Mouse (Mus musculus) small intestine, adult 2 months (tissue): Measurements from ENCODE around the gene Hao2. TPM values are rescaled to one million over a fixed set of nuclear protein-coding genes. Genes with fewer than 3 reads are reported as not detected.

Experiments
- H3K27ac ChIP-seq: fragments of 200-500 bp; 2 replicates; pipeline ENCODE4 v1.5.1; 2012; ENCODE audit warnings: low read depth, low read length, control low read depth, inconsistent platforms; ENCODE audit not compliant: insufficient read depth
- H3K27me3 ChIP-seq: fragments of 200-500 bp; 2 replicates; pipeline ENCODE4 v1.6.1; 2012; ENCODE audit warnings: mild to moderate bottlenecking, moderate library complexity, low read length, inconsistent platforms; ENCODE audit not compliant: control insufficient read depth, insufficient read depth
- H3K36me3 ChIP-seq: fragments of 200-500 bp; 2 replicates; pipeline ENCODE4 v1.6.1; 2012; ENCODE audit warnings: mild to moderate bottlenecking, low read length, control low read depth, inconsistent platforms; ENCODE audit not compliant: control insufficient read depth, insufficient read depth
- H3K4me1 ChIP-seq: fragments of 200-500 bp; 2 replicates; pipeline ENCODE4 v1.6.1; 2012; ENCODE audit warnings: low read length, inconsistent platforms, mixed read lengths; ENCODE audit not compliant: control insufficient read depth, insufficient read depth, insufficient read length
- H3K4me3 ChIP-seq: fragments of 200-500 bp; 2 replicates; pipeline ENCODE4 v1.5.1; 2012; ENCODE audit warnings: low read depth, mild to moderate bottlenecking, control low read depth, inconsistent platforms, low read length, moderate library complexity
- CTCF ChIP-seq: fragments of 200-500 bp; IDR thresholded peaks from 2 replicates; pipeline ENCODE4 v1.5.1; 2012; ENCODE audit warnings: low read depth, mild to moderate bottlenecking, control low read depth, inconsistent platforms, low read length, moderate library complexity, mixed read lengths; ENCODE audit not compliant: insufficient replicate concordance, insufficient read length; ENCODE audit errors: extremely low read depth
- POLR2A ChIP-seq: fragments of 200-500 bp; IDR thresholded peaks from 2 replicates; pipeline ENCODE4 v1.6.1; 2012; ENCODE audit warnings: low read depth, mild to moderate bottlenecking, control low read depth, inconsistent platforms, low read length, moderate library complexity
- WGBS: fragments of 180-500 bp; shearing (Covaris S2); methylation state at CpG from one replicate; pipeline ENCODE4 v1.1.7; 2018; 5-methylcytosine and 5-hydroxymethylcytosine counted together
- polyA plus RNA-seq: library from polyadenylated mRNA; depleted of rRNA; stranded (reverse); fragments of >200 nt; gene quantifications from 2 replicates; pipeline ENCODE4 v1.2.3, GENCODE M21; 2012

The Hao2 gene
- polyA plus RNA-seq, 1 experiment: 0.10 TPM

- Histone ChIP-seq H3K4me1 (no peaks in the 10 kb centered on the region), H3K27ac (no peak within 1 kb of the TSS), H3K4me3 (no peak within 1 kb of the TSS), H3K27me3 (no peaks in the 10 kb centered on the region), H3K36me3 (no peaks in the 10 kb centered on the region)
- 69% methylated on average over 3 of the region's 3 CpGs for WGBS
- TF ChIP-seq POLR2A (no peak), CTCF (no peak)
These were observed 33.5 kb downstream of the Hao2 start, which contains the start of gene Hsd3b1 for GRCm38 (mm10) chr3:98859576-98859975. Hsd3b1 (minus strand) TSS chr3:98859794.

- WGBS: 70% methylated on average over 2 of the region's 2 CpGs
- H3K4me1 ChIP-seq: no peaks in the 10 kb centered on the region
- H3K27ac ChIP-seq: no peak overlapping the region
- no peak for TF ChIP-seq CTCF
- TF ChIP-seq POLR2A: no peak
- no peaks in the 10 kb centered on the region for H3K27me3 ChIP-seq
- H3K4me3 ChIP-seq: no peak overlapping the region
- no peaks in the 10 kb centered on the region for H3K36me3 ChIP-seq
These were observed 35.0 kb downstream of the Hao2 start for GRCm38 (mm10) chr3:98858051-98858450.

DNA sequence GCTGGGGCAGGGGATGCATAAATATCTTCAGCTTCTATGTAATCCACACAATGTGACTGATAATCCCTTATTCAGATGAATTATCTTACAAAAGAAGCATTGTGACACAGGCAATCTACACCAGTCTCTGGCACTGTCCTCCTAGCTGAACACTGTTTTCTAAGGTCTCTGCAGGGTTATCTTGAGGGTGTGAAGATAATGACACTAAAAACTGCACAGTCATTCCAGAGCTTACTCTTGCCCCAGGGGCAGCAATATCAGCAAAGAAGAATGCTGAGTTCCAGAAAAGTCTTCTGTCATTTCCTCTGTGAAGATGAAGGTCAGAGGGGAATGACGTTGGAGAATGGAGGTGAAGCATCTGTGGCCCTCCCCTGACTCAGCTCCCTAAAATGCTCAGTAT lies 36.1 kb downstream of the Hao2 start:
- Histone ChIP-seq H3K4me3 (no peak overlapping the region), H3K36me3 (no peaks in the 10 kb centered on the region), H3K27ac (no peak overlapping the region), H3K4me1 (no peaks in the 10 kb centered on the region), H3K27me3 (no peaks in the 10 kb centered on the region)
- 48% methylated on average over 1 of the region's 1 CpGs for WGBS
- TF ChIP-seq POLR2A: no peak
- TF ChIP-seq CTCF: no peak

- Histone ChIP-seq H3K36me3 (no peaks in the 10 kb centered on the region), H3K4me3 (no peak overlapping the region), H3K27me3 (no peaks in the 10 kb centered on the region; the same call in 1 of the 2 replicates), H3K27ac (no peak overlapping the region), H3K4me1 (no peaks in the 10 kb centered on the region)
- WGBS: 64% methylated on average over 3 of the region's 3 CpGs
- TF ChIP-seq POLR2A (no peak), CTCF (no peak)
These were observed 37.9 kb downstream of the Hao2 start for GRCm38 (mm10) chr3:98855160-98855559.

GRCm38 (mm10) chr3:98853685-98854084 lies 39.4 kb downstream of the Hao2 start:
- Histone ChIP-seq H3K27me3 (no peaks in the 10 kb centered on the region; the same call in 1 of the 2 replicates), H3K27ac (no peak overlapping the region), H3K4me3 (no peak overlapping the region), H3K36me3 (no peaks in the 10 kb centered on the region), H3K4me1 (no peaks in the 10 kb centered on the region)
- WGBS: 7% methylated on average over 1 of the region's 1 CpGs
- TF ChIP-seq POLR2A (no peak), CTCF (no peak)

DNA sequence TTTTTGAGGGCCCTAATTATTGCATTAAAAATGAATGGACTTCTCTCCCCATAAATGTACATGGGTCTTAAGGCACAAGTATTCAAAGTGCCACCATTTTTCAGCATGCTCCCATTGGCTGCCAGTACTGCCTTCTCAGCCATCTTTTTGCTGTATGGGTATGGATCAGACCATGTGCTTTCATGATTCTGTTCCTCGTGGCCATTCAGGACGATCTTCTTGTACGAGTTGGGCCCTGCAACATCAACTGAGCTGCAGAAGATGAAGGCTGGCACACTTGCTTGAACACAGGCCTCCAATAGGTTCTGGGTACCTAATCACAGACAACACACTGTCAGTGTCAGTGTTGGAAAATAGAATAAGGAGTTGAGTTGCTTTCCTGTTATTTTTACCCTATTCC lies 40.0 kb downstream of the Hao2 start:
- Histone ChIP-seq H3K27me3 (no peaks in the 10 kb centered on the region; the same call in 1 of the 2 replicates), H3K27ac (no peak overlapping the region), H3K4me1 (no peaks in the 10 kb centered on the region), H3K4me3 (no peak overlapping the region), H3K36me3 (no peaks in the 10 kb centered on the region)
- TF ChIP-seq POLR2A: no peak
- TF ChIP-seq CTCF: no peak
- WGBS: 93% methylated on average over 3 of the region's 3 CpGs

- 89% methylated on average over 6 of the region's 6 CpGs for WGBS
- no peak overlapping the region for H3K4me3 ChIP-seq
- H3K36me3 ChIP-seq: no peaks in the 10 kb centered on the region
- no peak for TF ChIP-seq POLR2A
- TF ChIP-seq CTCF: no peak
- H3K27me3 ChIP-seq: no peaks in the 10 kb centered on the region; the same call in 1 of the 2 replicates
- H3K4me1 ChIP-seq: no peaks in the 10 kb centered on the region
- H3K27ac ChIP-seq: no peak overlapping the region
These were observed 40.4 kb downstream of the Hao2 start for GRCm38 (mm10) chr3:98852631-98853030.
